25 mouse cellular contexts compared by ENCODE assay signal in the genomic region with DNA sequence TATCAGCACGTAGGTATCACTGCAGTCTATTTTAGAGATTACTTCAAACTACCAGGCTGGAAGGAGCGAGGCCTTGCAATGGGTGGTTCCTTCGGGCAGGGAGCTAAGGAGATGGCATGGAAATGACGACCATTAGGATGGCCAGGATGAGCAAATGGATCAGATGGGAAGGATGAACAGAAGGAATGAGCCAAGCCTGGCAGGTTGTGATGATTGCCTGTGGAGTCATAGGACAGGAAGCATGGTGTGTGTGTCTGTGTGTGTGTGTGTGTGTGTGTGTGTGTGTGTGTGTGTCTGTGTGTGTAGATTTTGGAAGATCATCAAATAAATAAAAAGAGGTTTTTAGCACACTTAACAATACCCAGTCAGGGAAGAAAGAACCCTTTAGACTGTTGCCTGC. TPM values are rescaled to one million over a fixed set of nuclear protein-coding genes. Genes with fewer than 3 reads are reported as not detected.
DNase-seq lines count a peak whose midpoint lies in the region; ATAC-seq lines count a peak whose summit lies in the region.
"Had no signal": no experiment of that assay in that cellular context is flagged by ENCODE, and none has a peak within 500 bp of the region (broad histone marks: within the 10 kb centered on the region; RNA-seq: fewer than 3 reads in every experiment).

No protein-coding gene starts in this region.

- no peaks in the 10 kb centered on the region for H3K27me3 ChIP-seq in midbrain, embryonic 11.5 days (ENCODE audit: control insufficient read depth, insufficient read depth, low read length)
- H3K27me3 ChIP-seq in midbrain, embryonic 10.5 days (ENCODE audit: low read depth, poor library complexity, severe bottlenecking): no peaks in the 10 kb centered on the region
- H3K27me3 ChIP-seq in hindbrain, embryonic 13.5 days: no peaks in the 10 kb centered on the region
- H3K27me3 ChIP-seq: CH12.LX, Patski had no signal

- no peak overlapping the region for H3K27ac ChIP-seq in midbrain, embryonic 11.5 days (ENCODE audit: low read depth, low read length)
- no peak overlapping the region for H3K27ac ChIP-seq in midbrain, embryonic 10.5 days (replicated peaks)
- no peak overlapping the region for H3K27ac ChIP-seq in hindbrain, embryonic 13.5 days

- H3K9me3 ChIP-seq in midbrain, embryonic 11.5 days (ENCODE audit: control insufficient read depth, low read length): no peaks in the 10 kb centered on the region
- no peaks in the 10 kb centered on the region; the same call in 1 of the 2 replicates for H3K9me3 ChIP-seq in midbrain, embryonic 10.5 days (replicated peaks)
- no peaks in the 10 kb centered on the region for H3K9me3 ChIP-seq in hindbrain, embryonic 13.5 days

- no peak overlapping the region for H3K4me3 ChIP-seq in midbrain, embryonic 11.5 days (ENCODE audit: low read depth, low read length)
- no peak overlapping the region for H3K4me3 ChIP-seq in midbrain, embryonic 10.5 days
- H3K4me3 ChIP-seq in hindbrain, embryonic 13.5 days: no peak overlapping the region

- no peak overlapping the region for H3K9ac ChIP-seq in midbrain, embryonic 11.5 days (ENCODE audit: low read length)
- no peak overlapping the region for H3K9ac ChIP-seq in hindbrain, embryonic 13.5 days

- WGBS in midbrain, embryonic 11.5 days: 88% methylated on average over 4 of the region's 4 CpGs
- WGBS in midbrain, embryonic 10.5 days: 85% methylated on average over 4 of the region's 4 CpGs
- WGBS in hindbrain, embryonic 13.5 days: 86% methylated on average over 4 of the region's 4 CpGs

- H3K4me1 ChIP-seq in midbrain, embryonic 11.5 days (ENCODE audit: control insufficient read depth, insufficient read depth, low read length): no peaks in the 10 kb centered on the region
- no peaks in the 10 kb centered on the region for H3K4me1 ChIP-seq in midbrain, embryonic 10.5 days
- H3K4me1 ChIP-seq in hindbrain, embryonic 13.5 days (replicated peaks): no peaks in the 10 kb centered on the region

- no peaks in the 10 kb centered on the region for H3K36me3 ChIP-seq in midbrain, embryonic 11.5 days (ENCODE audit: control insufficient read depth, insufficient read depth, low read length)
- no peaks in the 10 kb centered on the region for H3K36me3 ChIP-seq in midbrain, embryonic 10.5 days
- no peaks in the 10 kb centered on the region for H3K36me3 ChIP-seq in hindbrain, embryonic 13.5 days
- H3K36me3 ChIP-seq: G1E had no signal

- ATAC-seq in midbrain, embryonic 11.5 days (ENCODE audit: low FRiP score): no peak
- ATAC-seq in megakaryocyte-erythroid progenitor cell, adult 5-6 weeks (replicated peaks; ENCODE audit: low FRiP score, low TSS enrichment, poor library complexity, severe bottlenecking): 0 out of 2 replicates have a peak, but pooled peaks have one; percentile 1
- no peak for ATAC-seq in hindbrain, embryonic 13.5 days (ENCODE audit: low FRiP score)
- ATAC-seq: activated CD4-positive, CD25-positive, alpha-beta regulatory T cell, adult 4 months; CD4-positive, CD25-positive, alpha-beta regulatory T cell, adult 4 months; Patski had no signal

- DNase-seq in cerebellum, postnatal 10 days: peak; percentile 60 to 63
- no peak for DNase-seq in cerebellum, adult 18-20 months
- peak; percentile 51 to 64 for DNase-seq in cerebellum, postnatal 14 days
- DNase-seq in cerebellum, adult 9-10 months: no peak
- peak; percentile 28 for DNase-seq in midbrain, embryonic 11.5 days (ENCODE audit: low spot score, missing footprints)
- no peak for DNase-seq in midbrain, embryonic 10.5 days (ENCODE audit: low spot score)
- DNase-seq: adrenal gland, adult 2 months; adrenal gland, adult 8-10 months; adrenal gland, postnatal 10 days; adrenal gland, postnatal 14 days; adrenal gland, postnatal 25 days; adrenal gland, postnatal 36 days; B cell, adult 2 months; cerebellum, adult 11 months; cerebellum, adult 11-12 months had no signal

- H3K4me2 ChIP-seq in midbrain, embryonic 11.5 days: no peak overlapping the region
- no peak overlapping the region for H3K4me2 ChIP-seq in hindbrain, embryonic 13.5 days

RNA-seq across cellular contexts. Expression of gene Dapp1, which starts 41.3 kb away (rescaled TPM):
- 3.2 and 3.4 TPM in 2 replicates for polyA plus RNA-seq in midbrain, embryonic 11.5 days (2014; fragmentation: Nextera tagmentation; extraction: Ambion mirVana)
- 2.3 and 2.9 TPM in 2 replicates for polyA plus RNA-seq in midbrain, embryonic 10.5 days (2016; fragmentation: Nextera tagmentation; extraction: Ambion mirVana)
- total RNA-seq in megakaryocyte-erythroid progenitor cell, adult 5-6 weeks (2014; fragmentation: Nextera tagmentation): 82.8 and 108 TPM in 2 replicates
- 110 and 171 TPM in 2 replicates for total RNA-seq in megakaryocyte-erythroid progenitor cell, adult 5-6 weeks (2017)
- polyA plus RNA-seq in hindbrain, embryonic 13.5 days (2015; fragmentation: Nextera tagmentation; extraction: Ambion mirVana): 1.8 and 1.9 TPM in 2 replicates

RNA-seq across cellular contexts. Expression of gene 1110002E22Rik, which starts 42.2 kb away (rescaled TPM):
- polyA plus RNA-seq in midbrain, embryonic 11.5 days (2014; fragmentation: Nextera tagmentation; extraction: Ambion mirVana): 0.01 and 0.08 TPM in 2 replicates
- polyA plus RNA-seq in midbrain, embryonic 10.5 days (2016; fragmentation: Nextera tagmentation; extraction: Ambion mirVana): 0.01 TPM in 1 of 2 replicates, not detected in the other
- total RNA-seq in megakaryocyte-erythroid progenitor cell, adult 5-6 weeks (2014; fragmentation: Nextera tagmentation): not detected in 2 replicates
- not detected in 2 replicates for total RNA-seq in megakaryocyte-erythroid progenitor cell, adult 5-6 weeks (2017)
- 0.12 and 0.18 TPM in 2 replicates for polyA plus RNA-seq in hindbrain, embryonic 13.5 days (2015; fragmentation: Nextera tagmentation; extraction: Ambion mirVana)
- polyA plus RNA-seq: activated CD4-positive, CD25-positive, alpha-beta regulatory T cell, adult 4 months; CD4-positive, CD25-positive, alpha-beta regulatory T cell, adult 4 months had no signal

RNA-seq across cellular contexts. Expression of gene Gm5105, which starts 44.5 kb away (rescaled TPM):
- not detected in 2 replicates for polyA plus RNA-seq in midbrain, embryonic 11.5 days (2014; fragmentation: Nextera tagmentation; extraction: Ambion mirVana)
- polyA plus RNA-seq in midbrain, embryonic 10.5 days (2016; fragmentation: Nextera tagmentation; extraction: Ambion mirVana): not detected in 2 replicates
- not detected in 2 replicates for total RNA-seq in megakaryocyte-erythroid progenitor cell, adult 5-6 weeks (2014; fragmentation: Nextera tagmentation)
- not detected in 2 replicates for total RNA-seq in megakaryocyte-erythroid progenitor cell, adult 5-6 weeks (2017)
- polyA plus RNA-seq in hindbrain, embryonic 13.5 days (2015; fragmentation: Nextera tagmentation; extraction: Ambion mirVana): 0.12 TPM in 1 of 2 replicates, not detected in the other
- total RNA-seq: adrenal gland, adult 18-20 months; adrenal gland, adult 2 months; adrenal gland, postnatal 14 days; adrenal gland, postnatal 25 days; adrenal gland, postnatal 36 days; ES-E14; MEL had no signal
- polyA plus RNA-seq: activated CD4-positive, CD25-positive, alpha-beta regulatory T cell, adult 4 months; adrenal gland, adult 2 months; CD4-positive, CD25-positive, alpha-beta regulatory T cell, adult 4 months; G1E had no signal

Comparison
In these comparisons a context has a peak if more than half of its experiments do, and no peak if none do; other contexts are left out.
1. DNase-seq: peak in cerebellum, postnatal 10 days (2 of 2), cerebellum, postnatal 14 days (2 of 2) and midbrain, embryonic 11.5 days (single experiment); none in cerebellum, adult 18-20 months (0 of 2), cerebellum, adult 9-10 months (single experiment) and midbrain, embryonic 10.5 days (single experiment).